Mouse (Mus musculus) lung, embryonic 15.5 days (tissue): ENCODE results near the gene Pld4. TPM values are rescaled to one million over a fixed set of nuclear protein-coding genes. Genes with fewer than 3 reads are reported as not detected.
"Not testable (repeated sequence)": the region's sequence is repeated elsewhere in the genome, so short reads cannot be mapped to it uniquely, and the experiment has no call there.

ENCODE experiments used
- ATAC-seq: fragments of 200-750 bp; cut with Nextera tagmentation; 2 replicates; pipeline ENCODE4 v1.8.0; 2017; ENCODE audit warnings: moderate number of reproducible peaks, borderline replicate concordance; ENCODE audit not compliant: low FRiP score, low TSS enrichment; ENCODE audit errors: extremely low read depth
- H3K27ac ChIP-seq: fragments of 300-500 bp; sonication (generic); 2 replicates; pipeline ENCODE4 v1.5.1; 2015; ENCODE audit warnings: moderate library complexity, mild to moderate bottlenecking, inconsistent platforms
- H3K27me3 ChIP-seq: fragments of 300-500 bp; sonication (generic); 2 replicates; pipeline ENCODE4 v1.6.1; 2015; ENCODE audit warnings: inconsistent platforms
- H3K36me3 ChIP-seq: fragments of 300-500 bp; sonication (generic); 2 replicates; pipeline ENCODE4 v1.6.1; 2015; ENCODE audit warnings: inconsistent platforms
- H3K4me1 ChIP-seq: fragments of 300-500 bp; sonication (generic); 2 replicates; pipeline ENCODE4 v1.6.1; 2015; ENCODE audit warnings: inconsistent platforms
- H3K4me2 ChIP-seq: fragments of 300-500 bp; sonication (generic); 2 replicates; pipeline ENCODE4 v1.6.1; 2015; ENCODE audit warnings: inconsistent platforms, mild to moderate bottlenecking, moderate library complexity
- H3K4me3 ChIP-seq: fragments of 300-500 bp; sonication (generic); 2 replicates; pipeline ENCODE4 v1.5.1; 2015; ENCODE audit warnings: mild to moderate bottlenecking, inconsistent platforms
- H3K9ac ChIP-seq: fragments of 300-500 bp; sonication (generic); 2 replicates; pipeline ENCODE4 v1.6.1; 2015; ENCODE audit warnings: inconsistent platforms
- H3K9me3 ChIP-seq: fragments of 300-500 bp; sonication (generic); 2 replicates; pipeline ENCODE4 v1.6.1; 2016; ENCODE audit warnings: inconsistent platforms
- WGBS: fragments of 180-500 bp; shearing (Covaris S2); methylation state at CpG from one replicate; pipeline ENCODE4 v1.1.7; 2015; 5-methylcytosine and 5-hydroxymethylcytosine counted together
- microRNA-seq: library from miRNA; unstranded; fragments of <30 nt; microRNA quantifications from one replicate; pipeline ENCODE4, GENCODE M21; 2016
- polyA plus RNA-seq: library from polyadenylated mRNA; unstranded; fragments of >200 nt; fragmentation: Nextera tagmentation; extraction: Ambion mirVana; gene quantifications from 2 replicates; pipeline ENCODE4 v1.2.1, GENCODE M21; 2015

Gene Pld4
- polyA plus RNA-seq, 1 experiment from 2014 or later, result 17.9 TPM

GRCm38 (mm10) chr12:112808587-112809364, 48.3 kb downstream of the Pld4 start, which contains the start of gene Clba1:
Gene Clba1, plus strand, starts transcription at chr12:112808937.
- no peaks in the 10 kb centered on the region for H3K9me3 ChIP-seq
- peak within 1 kb of the TSS; percentile 70 for H3K4me3 ChIP-seq
- H3K27me3 ChIP-seq, result peaks cover 19% of the 10 kb centered on the region
- peak within 1 kb of the TSS; percentile 99 for H3K4me2 ChIP-seq
- H3K27ac ChIP-seq, result peak within 1 kb of the TSS; percentile 9; the same call in 1 of the 2 replicates
- peak within 1 kb of the TSS; percentile 53 for H3K9ac ChIP-seq
- H3K4me1 ChIP-seq, result peaks cover 18% of the 10 kb centered on the region
- ATAC-seq, result peak; percentile 86
- WGBS, result 1% methylated on average over 52 of the region's 64 CpGs
- no peaks in the 10 kb centered on the region for H3K36me3 ChIP-seq

- WGBS, result 19% methylated on average over 8 of the region's 8 CpGs
- no peak overlapping the region for H3K27ac ChIP-seq
- H3K27me3 ChIP-seq, result peaks cover 13% of the 10 kb centered on the region
Measured at GRCm38 (mm10) chr12:112809641-112810040, 49.2 kb downstream of the Pld4 start.

GRCm38 (mm10) chr12:112810092-112810885, 49.8 kb downstream of the Pld4 start:
- ATAC-seq, result no peak
- peak overlapping the region; percentile 70; the same call in 1 of the 2 replicates for H3K4me3 ChIP-seq
- 0 out of 2 replicates have a peak, but pooled peaks cover 2% of the 10 kb centered on the region for H3K36me3 ChIP-seq
- peak overlapping the region; percentile 99 for H3K4me2 ChIP-seq
- peaks cover 9% of the 10 kb centered on the region for H3K27me3 ChIP-seq
- no peaks in the 10 kb centered on the region for H3K9me3 ChIP-seq
- WGBS, result 50% methylated on average over 19 of the region's 19 CpGs
- H3K27ac ChIP-seq, result no peak overlapping the region
- H3K4me1 ChIP-seq, result peaks cover 18% of the 10 kb centered on the region
- H3K9ac ChIP-seq, result peak overlapping the region; percentile 53; the same call in 1 of the 2 replicates

More at GRCm38 (mm10) chr12:112809641-112810040, 49.2 kb downstream of the Pld4 start:
- ATAC-seq, result no peak
- Histone ChIP-seq H3K9ac (peak overlapping the region; percentile 53), H3K9me3 (no peaks in the 10 kb centered on the region), H3K36me3 (no peaks in the 10 kb centered on the region), H3K4me1 (peaks cover 18% of the 10 kb centered on the region), H3K4me2 (peak overlapping the region; percentile 99), H3K4me3 (peak overlapping the region; percentile 70)

- Histone ChIP-seq H3K9me3 (no peaks in the 10 kb centered on the region), H3K36me3 (peaks cover 16% of the 10 kb centered on the region), H3K9ac (no peak overlapping the region), H3K27ac (no peak overlapping the region), H3K4me1 (peaks cover 16% of the 10 kb centered on the region), H3K4me2 (no peak overlapping the region), H3K4me3 (no peak overlapping the region), H3K27me3 (no peaks in the 10 kb centered on the region)
- no peak for ATAC-seq
- WGBS, result 86% methylated on average over 7 of the region's 7 CpGs
Measured at GRCm38 (mm10) chr12:112813370-112813769, 52.9 kb downstream of the Pld4 start.

- no peak for ATAC-seq
- 70% methylated on average over 14 of the region's 14 CpGs for WGBS
- Histone ChIP-seq H3K9ac (no peak overlapping the region), H3K4me1 (peaks cover 4% of the 10 kb centered on the region), H3K36me3 (peaks cover 32% of the 10 kb centered on the region), H3K4me3 (no peak overlapping the region), H3K9me3 (no peaks in the 10 kb centered on the region), H3K4me2 (no peak overlapping the region), H3K27ac (no peak overlapping the region), H3K27me3 (no peaks in the 10 kb centered on the region)
Measured at GRCm38 (mm10) chr12:112814682-112815470, 54.4 kb downstream of the Pld4 start.

GRCm38 (mm10) chr12:112816294-112816693, 55.8 kb downstream of the Pld4 start:
- ATAC-seq, result no peak
- Histone ChIP-seq H3K4me2 (no peak overlapping the region), H3K36me3 (peaks cover 44% of the 10 kb centered on the region), H3K27me3 (no peaks in the 10 kb centered on the region), H3K4me1 (no peaks in the 10 kb centered on the region), H3K4me3 (no peak overlapping the region), H3K9ac (no peak overlapping the region), H3K9me3 (no peaks in the 10 kb centered on the region), H3K27ac (no peak overlapping the region)
- whole genome bisulfite sequencing, result 52% methylated on average over 4 of the region's 4 CpGs

GRCm38 (mm10) chr12:112816866-112817265, 56.4 kb downstream of the Pld4 start:
- H3K36me3 ChIP-seq, result peaks cover 48% of the 10 kb centered on the region
- not testable (repeated sequence) for H3K4me3 ChIP-seq, ATAC-seq, H3K9me3 ChIP-seq, H3K27me3 ChIP-seq, H3K27ac ChIP-seq, H3K4me1 ChIP-seq, H3K4me2 ChIP-seq, H3K9ac ChIP-seq
- WGBS, result 75% methylated on average over 7 of the region's 7 CpGs

Small RNA genes within 50 kb of the gene (microRNA-seq; reads per million reads assigned to microRNA genes)
- 1.1 reads per million for gene Mir6940

Other genes with a start within 250 kb of the Pld4 start
- 0.15 and 0.45 TPM in 2 replicates for gene Tmem179, start 243.9 kb upstream of the Pld4 start, polyA plus RNA-seq
- gene Inf2, start 171.9 kb upstream of the Pld4 start, polyA plus RNA-seq, result 3.7 and 4.3 TPM in 2 replicates
- gene Adssl1, start 140.6 kb upstream of the Pld4 start, polyA plus RNA-seq, result 8.3 and 9.3 TPM in 2 replicates
- 232 and 246 TPM in 2 replicates for gene Siva1, start 116.0 kb upstream of the Pld4 start, polyA plus RNA-seq
- 145 and 157 TPM in 2 replicates for gene Akt1, start 85.8 kb upstream of the Pld4 start, polyA plus RNA-seq
- gene Zbtb42, start 81.8 kb upstream of the Pld4 start, polyA plus RNA-seq, result 11.4 TPM in 2 replicates
- gene Cep170b, start 40.2 kb upstream of the Pld4 start, polyA plus RNA-seq, result 18.6 and 20.8 TPM in 2 replicates
- 0.72 and 0.98 TPM in 2 replicates for gene Ahnak2, start 42.0 kb downstream of the Pld4 start, polyA plus RNA-seq
- 6.9 and 7.4 TPM in 2 replicates for gene Clba1, start 48.3 kb downstream of the Pld4 start, polyA plus RNA-seq
- gene Cdca4, start 68.8 kb downstream of the Pld4 start, polyA plus RNA-seq, result 125 and 129 TPM in 2 replicates
- 0.13 and 0.79 TPM in 2 replicates for gene Gpr132, start 107.6 kb downstream of the Pld4 start, polyA plus RNA-seq
- 6.2 and 7.2 TPM in 2 replicates for gene Jag2, start 169.1 kb downstream of the Pld4 start, polyA plus RNA-seq
- 103 and 120 TPM in 2 replicates for gene Nudt14, start 181.5 kb downstream of the Pld4 start, polyA plus RNA-seq
- 25.7 and 28.1 TPM in 2 replicates for gene Btbd6, start 215.8 kb downstream of the Pld4 start, polyA plus RNA-seq
- gene Brf1, start 240.0 kb downstream of the Pld4 start, polyA plus RNA-seq, result 56.1 and 63.3 TPM in 2 replicates